Mouse (Mus musculus) hindbrain, embryonic 13.5 days (tissue): ENCODE results near the gene Bphl. TPM values are rescaled to one million over a fixed set of nuclear protein-coding genes. Genes with fewer than 3 reads are reported as not detected.

Experiments
- ATAC-seq: fragments of 200-750 bp; cut with Nextera tagmentation; 2 replicates; pipeline ENCODE4 v1.8.0; 2017; ENCODE audit warnings: moderate TSS enrichment; ENCODE audit not compliant: low FRiP score
- H3K27ac ChIP-seq: fragments of 300-500 bp; sonication (generic); 2 replicates; pipeline ENCODE4 v1.5.1; 2015; ENCODE audit warnings: inconsistent platforms, mild to moderate bottlenecking, moderate library complexity
- H3K27me3 ChIP-seq: fragments of 300-500 bp; sonication (generic); 2 replicates; pipeline ENCODE4 v1.6.1; 2015; ENCODE audit warnings: mild to moderate bottlenecking, inconsistent platforms
- H3K36me3 ChIP-seq: fragments of 300-500 bp; sonication (generic); 2 replicates; pipeline ENCODE4 v1.6.1; 2015; ENCODE audit warnings: mild to moderate bottlenecking, inconsistent platforms
- H3K4me1 ChIP-seq: fragments of 300-500 bp; sonication (generic); replicated peaks from 2 replicates; pipeline ENCODE4 v1.6.1; 2015; ENCODE audit warnings: inconsistent platforms
- H3K4me2 ChIP-seq: fragments of 300-500 bp; sonication (generic); 2 replicates; pipeline ENCODE4 v1.6.1; 2015; ENCODE audit warnings: inconsistent platforms, mild to moderate bottlenecking, moderate library complexity
- H3K4me3 ChIP-seq: fragments of 300-500 bp; sonication (generic); 2 replicates; pipeline ENCODE4 v1.5.1; 2015; ENCODE audit warnings: mild to moderate bottlenecking, inconsistent platforms
- H3K9ac ChIP-seq: fragments of 300-500 bp; sonication (generic); 2 replicates; pipeline ENCODE4 v1.6.1; 2015; ENCODE audit warnings: mild to moderate bottlenecking, inconsistent platforms
- H3K9me3 ChIP-seq: fragments of 300-500 bp; sonication (generic); 2 replicates; pipeline ENCODE4 v1.6.1; 2016; ENCODE audit warnings: inconsistent platforms
- WGBS: fragments of 180-500 bp; shearing (Covaris S2); methylation state at CpG from one replicate; pipeline ENCODE4 v1.1.7; 2015; 5-methylcytosine and 5-hydroxymethylcytosine counted together
- polyA plus RNA-seq: library from polyadenylated mRNA; unstranded; fragments of >200 nt; fragmentation: Nextera tagmentation; extraction: Ambion mirVana; gene quantifications from 2 replicates; pipeline ENCODE4 v1.2.1, GENCODE M21; 2015

Gene Bphl
- polyA plus RNA-seq = 34.9 and 39.8 TPM in 2 replicates

GRCm38 (mm10) chr13:34037172-34038055, at the start of gene Bphl:
Gene Bphl, plus strand, starts transcription at chr13:34037597.
- H3K4me2 ChIP-seq = peak within 1 kb of the TSS; percentile 74
- peaks cover 11% of the 10 kb centered on the region for H3K36me3 ChIP-seq
- H3K4me1 ChIP-seq = peaks cover 20% of the 10 kb centered on the region
- no peaks in the 10 kb centered on the region for H3K9me3 ChIP-seq
- WGBS = under 1% methylated on average over 37 of the region's 37 CpGs
- H3K9ac ChIP-seq = peak within 1 kb of the TSS; percentile 89
- H3K4me3 ChIP-seq = peak within 1 kb of the TSS; percentile 72
- H3K27me3 ChIP-seq = no peaks in the 10 kb centered on the region
- H3K27ac ChIP-seq = peak within 1 kb of the TSS; percentile 93
- ATAC-seq = peak; percentile 96

- no peak for ATAC-seq
- Histone ChIP-seq H3K4me2 (no peak overlapping the region), H3K9ac (no peak overlapping the region)
These were observed 47.8 kb upstream of the Bphl start for GRCm38 (mm10) chr13:33989625-33990024.

GRCm38 (mm10) chr13:33995197-33995596, 42.2 kb upstream of the Bphl start:
- 23% methylated on average over 1 of the region's 1 CpGs for WGBS
- H3K27ac ChIP-seq = no peak overlapping the region
- H3K4me3 ChIP-seq = no peak overlapping the region
- peaks cover 13% of the 10 kb centered on the region; the same call in 1 of the 2 replicates for H3K36me3 ChIP-seq
- no peak overlapping the region for H3K9ac ChIP-seq
- no peaks in the 10 kb centered on the region for H3K9me3 ChIP-seq
- ATAC-seq = 0 out of 2 replicates have a peak, but pooled peaks have one; percentile 21
- no peaks in the 10 kb centered on the region for H3K4me1 ChIP-seq
- no peak overlapping the region for H3K4me2 ChIP-seq
- no peaks in the 10 kb centered on the region for H3K27me3 ChIP-seq

More at GRCm38 (mm10) chr13:33989625-33990024, 47.8 kb upstream of the Bphl start:
- no peaks in the 10 kb centered on the region for H3K4me1 ChIP-seq
- WGBS = 85% methylated on average over 5 of the region's 5 CpGs
- H3K27me3 ChIP-seq = no peaks in the 10 kb centered on the region
- no peaks in the 10 kb centered on the region for H3K9me3 ChIP-seq
- H3K36me3 ChIP-seq = peaks cover 22% of the 10 kb centered on the region
- no peak overlapping the region for H3K4me3 ChIP-seq
- H3K27ac ChIP-seq = no peak overlapping the region

GRCm38 (mm10) chr13:34002058-34003006, 35.1 kb upstream of the Bphl start, which contains the start of the genes Ripk1 and Serpinb6a:
Gene Ripk1, plus strand, starts transcription at chr13:34002363.
Gene Serpinb6a, minus strand, starts transcription at chr13:34002794.
- H3K36me3 ChIP-seq = peaks cover 4% of the 10 kb centered on the region; the same call in 1 of the 2 replicates
- WGBS = under 1% methylated on average over 63 of the region's 92 CpGs
- peak within 1 kb of the TSS; percentile 93 for H3K4me3 ChIP-seq
- peaks cover 17% of the 10 kb centered on the region for H3K4me1 ChIP-seq
- H3K4me2 ChIP-seq = peak within 1 kb of the TSS; percentile 77
- H3K9me3 ChIP-seq = no peaks in the 10 kb centered on the region
- peak within 1 kb of the TSS; percentile 93 for H3K27ac ChIP-seq
- peak; percentile 97 for ATAC-seq
- peak within 1 kb of the TSS; percentile 94 for H3K9ac ChIP-seq
- H3K27me3 ChIP-seq = no peaks in the 10 kb centered on the region

- H3K4me3 ChIP-seq = peak overlapping the region; percentile 93
- H3K4me2 ChIP-seq = peak overlapping the region; percentile 77
- no peaks in the 10 kb centered on the region for H3K36me3 ChIP-seq
- ATAC-seq = peak; percentile 3; the same call in 1 of the 2 replicates
- H3K9ac ChIP-seq = peak overlapping the region; percentile 94
- H3K27ac ChIP-seq = peak overlapping the region; percentile 26; the same call in 1 of the 2 replicates
- no peaks in the 10 kb centered on the region for H3K27me3 ChIP-seq
- WGBS = 12% methylated on average over 5 of the region's 5 CpGs
- peaks cover 17% of the 10 kb centered on the region for H3K4me1 ChIP-seq
- H3K9me3 ChIP-seq = no peaks in the 10 kb centered on the region
These were observed 34.3 kb upstream of the Bphl start for GRCm38 (mm10) chr13:34003058-34003457.

GRCm38 (mm10) chr13:34007234-34007633, 30.2 kb upstream of the Bphl start:
- Histone ChIP-seq H3K4me3 (no peak overlapping the region), H3K9ac (no peak overlapping the region), H3K9me3 (no peaks in the 10 kb centered on the region), H3K27me3 (no peaks in the 10 kb centered on the region), H3K4me1 (peaks cover 5% of the 10 kb centered on the region), H3K36me3 (peaks cover 17% of the 10 kb centered on the region), H3K4me2 (no peak overlapping the region), H3K27ac (no peak overlapping the region)
- ATAC-seq = no peak
- 92% methylated on average over 2 of the region's 2 CpGs for WGBS

GRCm38 (mm10) chr13:34016927-34017569, 20.3 kb upstream of the Bphl start:
- Histone ChIP-seq H3K9ac (no peak overlapping the region), H3K36me3 (peaks cover 51% of the 10 kb centered on the region), H3K9me3 (no peaks in the 10 kb centered on the region), H3K4me2 (no peak overlapping the region), H3K27ac (no peak overlapping the region), H3K4me3 (no peak overlapping the region), H3K4me1 (no peaks in the 10 kb centered on the region), H3K27me3 (no peaks in the 10 kb centered on the region)
- no peak for ATAC-seq
- 96% methylated on average over 9 of the region's 9 CpGs for WGBS

- no peak overlapping the region for H3K9ac ChIP-seq
- H3K9me3 ChIP-seq = no peaks in the 10 kb centered on the region
- no peak overlapping the region for H3K27ac ChIP-seq
- no peak overlapping the region for H3K4me3 ChIP-seq
- H3K36me3 ChIP-seq = peaks cover 51% of the 10 kb centered on the region
- WGBS = 84% methylated on average over 1 of the region's 1 CpGs
- no peak overlapping the region for H3K4me2 ChIP-seq
- H3K4me1 ChIP-seq = no peaks in the 10 kb centered on the region
- H3K27me3 ChIP-seq = no peaks in the 10 kb centered on the region
- ATAC-seq = no peak
These were observed 18.9 kb upstream of the Bphl start for GRCm38 (mm10) chr13:34018521-34018920.

GRCm38 (mm10) chr13:34021998-34022397, 15.4 kb upstream of the Bphl start:
- Histone ChIP-seq H3K9ac (no peak overlapping the region), H3K4me1 (no peaks in the 10 kb centered on the region), H3K27me3 (no peaks in the 10 kb centered on the region), H3K36me3 (peaks cover 29% of the 10 kb centered on the region), H3K4me2 (no peak overlapping the region), H3K4me3 (no peak overlapping the region), H3K9me3 (no peaks in the 10 kb centered on the region), H3K27ac (no peak overlapping the region)
- WGBS = 94% methylated on average over 2 of the region's 2 CpGs
- ATAC-seq = no peak

GRCm38 (mm10) chr13:34032041-34032440, 5.4 kb upstream of the Bphl start:
- no peak overlapping the region for H3K9ac ChIP-seq
- no peak for ATAC-seq
- no peak overlapping the region for H3K27ac ChIP-seq
- H3K4me3 ChIP-seq = no peak overlapping the region
- peaks cover 4% of the 10 kb centered on the region for H3K4me1 ChIP-seq
- H3K36me3 ChIP-seq = peaks cover 36% of the 10 kb centered on the region
- H3K9me3 ChIP-seq = no peaks in the 10 kb centered on the region
- H3K4me2 ChIP-seq = no peak overlapping the region
- 72% methylated on average over 2 of the region's 2 CpGs for WGBS
- H3K27me3 ChIP-seq = no peaks in the 10 kb centered on the region

GRCm38 (mm10) chr13:34035424-34035823, 2.0 kb upstream of the Bphl start:
- Histone ChIP-seq H3K27ac (no peak overlapping the region), H3K9ac (no peak overlapping the region), H3K9me3 (no peaks in the 10 kb centered on the region), H3K4me2 (no peak overlapping the region), H3K4me3 (no peak overlapping the region), H3K4me1 (peaks cover 20% of the 10 kb centered on the region), H3K27me3 (no peaks in the 10 kb centered on the region), H3K36me3 (peaks cover 23% of the 10 kb centered on the region)
- WGBS = 89% methylated on average over 3 of the region's 3 CpGs
- no peak for ATAC-seq
